Mouse (Mus musculus): ENCODE measurements at regions not wholly inside any gene's neighbourhood (a gene's known extent, or its start where the extent isn't known, plus 50 kb on each side); places are given as distances from the start of the nearest gene placed in this dataset.
A peak's percentile ranks its signal among the peaks of the same experiment; 100 is the strongest.

GRCm38 (mm10) chr10:21783478-21783877 lies 98.5 kb upstream of the Sgk1 start:
- no peak for DNase-seq

GRCm38 (mm10) chr10:21785110-21785509 lies 96.9 kb upstream of the Sgk1 start:
- DNase-seq, result no peak

- DNase-seq, result no peak
These were observed 96.2 kb upstream of the Sgk1 start for GRCm38 (mm10) chr10:21785785-21786184.

GRCm38 (mm10) chr10:21789847-21790530 lies 92.0 kb upstream of the Sgk1 start:
- no peak for DNase-seq

GRCm38 (mm10) chr10:21790991-21791390 lies 91.0 kb upstream of the Sgk1 start:
- no peak for DNase-seq

GRCm38 (mm10) chr10:21792431-21792830 lies 89.6 kb upstream of the Sgk1 start:
- peak; percentile 26 for DNase-seq

- DNase-seq, result no peak
These were observed 88.3 kb upstream of the Sgk1 start for GRCm38 (mm10) chr10:21793641-21794040.

GRCm38 (mm10) chr10:21796386-21796785 lies 85.6 kb upstream of the Sgk1 start:
- no peak for DNase-seq

- no peak for DNase-seq
These were observed 83.9 kb upstream of the Sgk1 start for GRCm38 (mm10) chr10:21798103-21798502.

GRCm38 (mm10) chr10:21801556-21801955 lies 80.4 kb upstream of the Sgk1 start:
- no peak for DNase-seq

GRCm38 (mm10) chr10:21803184-21803583 lies 78.8 kb upstream of the Sgk1 start:
- DNase-seq, result no peak

- no peak for DNase-seq
These were observed 77.2 kb upstream of the Sgk1 start for GRCm38 (mm10) chr10:21804761-21805160.

GRCm38 (mm10) chr10:21805606-21806005 lies 76.4 kb upstream of the Sgk1 start:
- DNase-seq, result no peak

GRCm38 (mm10) chr10:21806716-21807115 lies 75.3 kb upstream of the Sgk1 start:
- no peak for DNase-seq

GRCm38 (mm10) chr10:21819686-21820085 lies 62.3 kb upstream of the Sgk1 start:
- DNase-seq, result no peak

GRCm38 (mm10) chr10:21821421-21821820 lies 60.6 kb upstream of the Sgk1 start:
- no peak for DNase-seq

- no peak for DNase-seq
These were observed 57.5 kb upstream of the Sgk1 start for GRCm38 (mm10) chr10:21824418-21825025.

- no peak for DNase-seq
These were observed 55.0 kb upstream of the Sgk1 start for GRCm38 (mm10) chr10:21826793-21827504.

GRCm38 (mm10) chr10:21827505-21827844 lies 54.5 kb upstream of the Sgk1 start:
- DNase-seq, result no peak

- DNase-seq, result no peak
These were observed 53.4 kb upstream of the Sgk1 start for GRCm38 (mm10) chr10:21828432-21829061.

GRCm38 (mm10) chr10:21829062-21829731 lies 52.8 kb upstream of the Sgk1 start:
- DNase-seq, result no peak

- no peak for DNase-seq
These were observed 50.8 kb upstream of the Sgk1 start for GRCm38 (mm10) chr10:21831002-21831696.

All from right cerebral cortex, postnatal 4 days (tissue).